Comparison of ENCODE assay signal across 29 mouse cellular contexts in genomic region chr14:32179393-32180195, GRCm38 (mm10). TPM values are rescaled to one million over a fixed set of nuclear protein-coding genes. Genes with fewer than 3 reads are reported as not detected.
DNase-seq lines count a peak whose midpoint lies in the region; ATAC-seq lines count a peak whose summit lies in the region.
"Had no signal": no experiment of that assay in that cellular context is flagged by ENCODE, and none has a peak within 500 bp of the region (broad histone marks: within the 10 kb centered on the region; RNA-seq: fewer than 3 reads in every experiment).

No protein-coding gene starts in this region.

- ATAC-seq in midbrain, embryonic 11.5 days (ENCODE audit: low FRiP score) = no peak
- ATAC-seq in liver, embryonic 11.5 days (replicated peaks; ENCODE audit: low FRiP score) = peak; percentile 60; the same call in 1 of the 2 replicates
- ATAC-seq in megakaryocyte progenitor cell, adult 5-6 weeks (replicated peaks; ENCODE audit: poor library complexity) = 0 out of 2 replicates have a peak, but pooled peaks have one; percentile 14
- no peak for ATAC-seq in forebrain, embryonic 11.5 days (replicated peaks; ENCODE audit: low FRiP score)
- ATAC-seq: activated CD4-positive, CD25-positive, alpha-beta regulatory T cell, adult 4 months; inflammation-experienced regulatory T-cells, adult 6 months; midbrain, embryonic 15.5 days had no signal

- H3K4me1 ChIP-seq in midbrain, embryonic 11.5 days (ENCODE audit: control insufficient read depth, insufficient read depth, low read length) = no peaks in the 10 kb centered on the region
- no peaks in the 10 kb centered on the region for H3K4me1 ChIP-seq in midbrain, embryonic 10.5 days
- peaks cover 6% of the 10 kb centered on the region; the same call in 1 of the 2 replicates for H3K4me1 ChIP-seq in liver, embryonic 11.5 days (replicated peaks; ENCODE audit: control insufficient read depth, insufficient read depth, low read length)
- no peaks in the 10 kb centered on the region for H3K4me1 ChIP-seq in forebrain, embryonic 11.5 days (replicated peaks; ENCODE audit: control insufficient read depth, insufficient read depth, low read length)
- H3K4me1 ChIP-seq: embryonic facial prominence, embryonic 15.5 days; forebrain, embryonic 10.5 days; heart, embryonic 13.5 days; hindbrain, embryonic 13.5 days; limb, embryonic 13.5 days; midbrain, embryonic 15.5 days had no signal

- H3K4me3 ChIP-seq in midbrain, embryonic 11.5 days (ENCODE audit: low read depth, low read length) = no peak overlapping the region
- no peak overlapping the region for H3K4me3 ChIP-seq in midbrain, embryonic 10.5 days
- no peak overlapping the region for H3K4me3 ChIP-seq in liver, embryonic 11.5 days (ENCODE audit: low read depth, low read length)
- H3K4me3 ChIP-seq in forebrain, embryonic 11.5 days (ENCODE audit: low read depth, low read length) = no peak overlapping the region
- H3K4me3 ChIP-seq: embryonic facial prominence, embryonic 15.5 days; forebrain, embryonic 10.5 days; heart, embryonic 13.5 days; hindbrain, embryonic 13.5 days; limb, embryonic 13.5 days; midbrain, embryonic 15.5 days; myocyte had no signal

- 90% methylated on average over 10 of the region's 10 CpGs for WGBS in midbrain, embryonic 11.5 days
- WGBS in midbrain, embryonic 10.5 days = 94% methylated on average over 10 of the region's 10 CpGs
- WGBS in liver, embryonic 11.5 days = 73% methylated on average over 10 of the region's 10 CpGs
- WGBS in forebrain, embryonic 11.5 days = 92% methylated on average over 10 of the region's 10 CpGs

- H3K27ac ChIP-seq in midbrain, embryonic 11.5 days (ENCODE audit: low read depth, low read length) = no peak overlapping the region
- H3K27ac ChIP-seq in midbrain, embryonic 10.5 days (replicated peaks) = no peak overlapping the region
- no peak overlapping the region for H3K27ac ChIP-seq in liver, embryonic 11.5 days (ENCODE audit: low read depth, low read length)
- H3K27ac ChIP-seq in forebrain, embryonic 11.5 days (ENCODE audit: low read depth, low read length) = no peak overlapping the region
- H3K27ac ChIP-seq: embryonic facial prominence, embryonic 15.5 days; forebrain, embryonic 10.5 days; heart, embryonic 13.5 days; hindbrain, embryonic 13.5 days; limb, embryonic 13.5 days; midbrain, embryonic 15.5 days had no signal

- H3K36me3 ChIP-seq in midbrain, embryonic 11.5 days (ENCODE audit: control insufficient read depth, insufficient read depth, low read length) = peaks cover 18% of the 10 kb centered on the region
- H3K36me3 ChIP-seq in midbrain, embryonic 10.5 days = peaks cover 74% of the 10 kb centered on the region
- peaks cover 32% of the 10 kb centered on the region for H3K36me3 ChIP-seq in liver, embryonic 11.5 days (ENCODE audit: control insufficient read depth, insufficient read depth, low read length)
- peaks cover 10% of the 10 kb centered on the region; the same call in 1 of the 2 replicates for H3K36me3 ChIP-seq in forebrain, embryonic 11.5 days (ENCODE audit: control insufficient read depth, insufficient read depth, low read length)

- H3K9me3 ChIP-seq in midbrain, embryonic 11.5 days (ENCODE audit: control insufficient read depth, low read length) = no peaks in the 10 kb centered on the region
- H3K9me3 ChIP-seq in midbrain, embryonic 10.5 days (replicated peaks) = no peaks in the 10 kb centered on the region
- no peaks in the 10 kb centered on the region for H3K9me3 ChIP-seq in liver, embryonic 11.5 days (ENCODE audit: control insufficient read depth, low read length)
- no peaks in the 10 kb centered on the region for H3K9me3 ChIP-seq in forebrain, embryonic 11.5 days (ENCODE audit: control insufficient read depth, low read length)
- H3K9me3 ChIP-seq: embryonic facial prominence, embryonic 15.5 days; forebrain, embryonic 10.5 days; heart, embryonic 13.5 days; hindbrain, embryonic 13.5 days; limb, embryonic 13.5 days; midbrain, embryonic 15.5 days had no signal

- H3K27me3 ChIP-seq in midbrain, embryonic 11.5 days (ENCODE audit: control insufficient read depth, insufficient read depth, low read length) = no peaks in the 10 kb centered on the region
- no peaks in the 10 kb centered on the region for H3K27me3 ChIP-seq in midbrain, embryonic 10.5 days (ENCODE audit: low read depth, poor library complexity, severe bottlenecking)
- H3K27me3 ChIP-seq in liver, embryonic 11.5 days (replicated peaks; ENCODE audit: control insufficient read depth, insufficient read depth, low read length) = no peaks in the 10 kb centered on the region
- no peaks in the 10 kb centered on the region for H3K27me3 ChIP-seq in forebrain, embryonic 11.5 days (ENCODE audit: control insufficient read depth, insufficient read depth, low read length)
- H3K27me3 ChIP-seq: embryonic facial prominence, embryonic 15.5 days; heart, embryonic 13.5 days; hindbrain, embryonic 13.5 days; limb, embryonic 13.5 days; midbrain, embryonic 15.5 days had no signal

- peak; percentile 62 for DNase-seq in heart, adult 11 months
- DNase-seq in heart, adult 9 months (ENCODE audit: low spot score in 2 of 2) = no peak
- DNase-seq in midbrain, embryonic 11.5 days (ENCODE audit: low spot score, missing footprints) = peak; percentile 64
- no peak for DNase-seq in midbrain, embryonic 10.5 days (ENCODE audit: low spot score)
- DNase-seq in liver, embryonic 11.5 days (ENCODE audit: low spot score) = no peak
- DNase-seq in forebrain, embryonic 11.5 days (ENCODE audit: low spot score) = no peak
- DNase-seq in layer of hippocampus, postnatal 36 days = no peak
- DNase-seq: adrenal gland, postnatal 14 days; cerebellum, postnatal 25 days; thymus, postnatal 36 days had no signal

- no peak overlapping the region for H3K9ac ChIP-seq in midbrain, embryonic 11.5 days (ENCODE audit: low read length)
- no peak overlapping the region for H3K9ac ChIP-seq in liver, embryonic 11.5 days (ENCODE audit: low read depth, low read length)
- no peak overlapping the region for H3K9ac ChIP-seq in forebrain, embryonic 11.5 days (ENCODE audit: low read length)
- H3K9ac ChIP-seq: embryonic facial prominence, embryonic 15.5 days; heart, embryonic 13.5 days; hindbrain, embryonic 13.5 days; limb, embryonic 13.5 days; midbrain, embryonic 15.5 days had no signal

- no peak overlapping the region for H3K4me2 ChIP-seq in midbrain, embryonic 11.5 days
- no peak overlapping the region for H3K4me2 ChIP-seq in liver, embryonic 11.5 days
- H3K4me2 ChIP-seq in forebrain, embryonic 11.5 days (ENCODE audit: low read depth, low read length, severe bottlenecking) = no peak overlapping the region
- H3K4me2 ChIP-seq: embryonic facial prominence, embryonic 15.5 days; heart, embryonic 13.5 days; hindbrain, embryonic 13.5 days; limb, embryonic 13.5 days; midbrain, embryonic 15.5 days had no signal

RNA-seq across cellular contexts. Expression of gene Ncoa4, which starts 19.9 kb away (rescaled TPM):
- polyA plus RNA-seq in midbrain, embryonic 11.5 days (2014; fragmentation: Nextera tagmentation; extraction: Ambion mirVana) = 106 and 111 TPM in 2 replicates
- polyA plus RNA-seq in midbrain, embryonic 10.5 days (2016; fragmentation: Nextera tagmentation; extraction: Ambion mirVana) = 71.1 and 82.2 TPM in 2 replicates
- polyA plus RNA-seq in liver, embryonic 11.5 days (2014; fragmentation: Nextera tagmentation; extraction: Ambion mirVana) = 172 and 197 TPM in 2 replicates
- 245 and 252 TPM in 2 replicates for total RNA-seq in megakaryocyte progenitor cell, adult 5-6 weeks (2015)
- total RNA-seq in megakaryocyte progenitor cell, adult 5-6 weeks (2017) = 194 and 212 TPM in 2 replicates
- polyA plus RNA-seq in forebrain, embryonic 11.5 days (2014; fragmentation: Nextera tagmentation; extraction: Ambion mirVana) = 102 and 105 TPM in 2 replicates
- total RNA-seq in layer of hippocampus, postnatal 36 days (2021) = 100 to 1,000 TPM; 102 to 111 TPM

RNA-seq across cellular contexts. Expression of gene Timm23, which starts 22.1 kb away (rescaled TPM):
- 271 and 283 TPM in 2 replicates for polyA plus RNA-seq in midbrain, embryonic 11.5 days (2014; fragmentation: Nextera tagmentation; extraction: Ambion mirVana)
- polyA plus RNA-seq in midbrain, embryonic 10.5 days (2016; fragmentation: Nextera tagmentation; extraction: Ambion mirVana) = 312 and 360 TPM in 2 replicates
- 425 and 431 TPM in 2 replicates for polyA plus RNA-seq in liver, embryonic 11.5 days (2014; fragmentation: Nextera tagmentation; extraction: Ambion mirVana)
- total RNA-seq in megakaryocyte progenitor cell, adult 5-6 weeks (2015) = 237 and 249 TPM in 2 replicates
- 159 and 183 TPM in 2 replicates for total RNA-seq in megakaryocyte progenitor cell, adult 5-6 weeks (2017)
- polyA plus RNA-seq in forebrain, embryonic 11.5 days (2014; fragmentation: Nextera tagmentation; extraction: Ambion mirVana) = 274 TPM in 2 replicates
- 10 to 100 TPM; 71.3 to 81.9 TPM for total RNA-seq in layer of hippocampus, postnatal 36 days (2021)

RNA-seq across cellular contexts. Expression of gene Parg, which starts 22.2 kb away (rescaled TPM):
- 66.1 and 70.1 TPM in 2 replicates for polyA plus RNA-seq in midbrain, embryonic 11.5 days (2014; fragmentation: Nextera tagmentation; extraction: Ambion mirVana)
- 47.5 and 48.5 TPM in 2 replicates for polyA plus RNA-seq in midbrain, embryonic 10.5 days (2016; fragmentation: Nextera tagmentation; extraction: Ambion mirVana)
- polyA plus RNA-seq in liver, embryonic 11.5 days (2014; fragmentation: Nextera tagmentation; extraction: Ambion mirVana) = 37.2 and 41.3 TPM in 2 replicates
- total RNA-seq in megakaryocyte progenitor cell, adult 5-6 weeks (2015) = 44.1 and 48.1 TPM in 2 replicates
- total RNA-seq in megakaryocyte progenitor cell, adult 5-6 weeks (2017) = 102 and 143 TPM in 2 replicates
- polyA plus RNA-seq in forebrain, embryonic 11.5 days (2014; fragmentation: Nextera tagmentation; extraction: Ambion mirVana) = 61.2 and 63.6 TPM in 2 replicates
- total RNA-seq in layer of hippocampus, postnatal 36 days (2021) = 10 to 100 TPM; 43.0 to 49.8 TPM

RNA-seq across cellular contexts. Expression of gene Msmb, which starts 37.8 kb away (rescaled TPM):
- polyA plus RNA-seq in midbrain, embryonic 11.5 days (2014; fragmentation: Nextera tagmentation; extraction: Ambion mirVana) = not detected in 2 replicates
- not detected in 2 replicates for polyA plus RNA-seq in midbrain, embryonic 10.5 days (2016; fragmentation: Nextera tagmentation; extraction: Ambion mirVana)
- polyA plus RNA-seq in liver, embryonic 11.5 days (2014; fragmentation: Nextera tagmentation; extraction: Ambion mirVana) = 0.38 TPM in 1 of 2 replicates, not detected in the other
- total RNA-seq in megakaryocyte progenitor cell, adult 5-6 weeks (2015) = not detected in 2 replicates
- not detected in 2 replicates for total RNA-seq in megakaryocyte progenitor cell, adult 5-6 weeks (2017)
- polyA plus RNA-seq in forebrain, embryonic 11.5 days (2014; fragmentation: Nextera tagmentation; extraction: Ambion mirVana) = not detected in 2 replicates
- not detected for total RNA-seq in layer of hippocampus, postnatal 36 days (2021)
- total RNA-seq: adrenal gland, postnatal 14 days; ES-E14; gastrocnemius, adult 8-10 months; granulocyte monocyte progenitor cell, adult 5-6 weeks; heart, postnatal 25 days; layer of hippocampus, postnatal 10 days; megakaryocyte, adult 5-6 weeks had no signal
- polyA plus RNA-seq: brain, embryonic 14.5 days; embryonic facial prominence, embryonic 15.5 days; forebrain, embryonic 10.5 days; heart, embryonic 13.5 days; hindbrain, embryonic 13.5 days; inflammation-experienced regulatory T-cells, adult 6 months; limb, embryonic 13.5 days; lung, embryonic 16.5 days; midbrain, embryonic 15.5 days; myocyte; neural tube, embryonic 14.5 days had no signal

Comparison
In these comparisons a context has a peak if more than half of its experiments do, and no peak if none do; other contexts are left out.
1. DNase-seq: peak in heart, adult 11 months (single experiment) and midbrain, embryonic 11.5 days (single experiment); none in heart, adult 9 months (0 of 2), midbrain, embryonic 10.5 days (single experiment), liver, embryonic 11.5 days (single experiment), forebrain, embryonic 11.5 days (single experiment) and layer of hippocampus, postnatal 36 days (0 of 2).
2. ATAC-seq: peak in liver, embryonic 11.5 days (single experiment) and megakaryocyte progenitor cell, adult 5-6 weeks (single experiment); none in midbrain, embryonic 11.5 days (single experiment) and forebrain, embryonic 11.5 days (single experiment).